Mouse (Mus musculus) E14TG2a.4 (cell line): Measurements from ENCODE around the gene Daw1.

Source experiments
- H3K27me3 ChIP-seq: 2 replicates; pipeline ENCODE4 v1.6.1; 2014; ENCODE audit warnings: low read length, control low read depth; ENCODE audit not compliant: insufficient read depth
- H3K36me3 ChIP-seq: 2 replicates; pipeline ENCODE4 v1.6.1; 2014; ENCODE audit warnings: low read length, control low read depth; ENCODE audit not compliant: insufficient read depth
- H3K4me1 ChIP-seq: replicated peaks from 2 replicates; pipeline ENCODE4 v1.6.1; 2014; ENCODE audit warnings: low read depth, low read length, control low read depth
- H3K4me3 ChIP-seq: replicated peaks from 2 replicates; pipeline ENCODE4 v1.5.1; 2014; ENCODE audit warnings: mild to moderate bottlenecking, low read length
- H3K9me3 ChIP-seq: 2 replicates; pipeline ENCODE4 v1.6.1; 2014; ENCODE audit warnings: low read length, control low read depth
- CTCF ChIP-seq: conservative IDR thresholded peaks from 2 replicates; pipeline ENCODE4 v1.5.1; 2014; ENCODE audit warnings: low read length
- NANOG ChIP-seq: IDR thresholded peaks from 2 replicates; pipeline ENCODE4 v1.6.1; 2014; ENCODE audit warnings: borderline replicate concordance, low read length, mixed read lengths
- POU5F1 ChIP-seq: IDR thresholded peaks from 2 replicates; pipeline ENCODE4 v1.6.1; 2014; ENCODE audit warnings: low read length, borderline replicate concordance

Gene Daw1

GRCm38 (mm10) chr1:83227946-83228345 is 68.4 kb downstream of the Daw1 start:
- TF ChIP-seq POU5F1 = no peak
- no peak for TF ChIP-seq CTCF
- no peak for TF ChIP-seq NANOG
- H3K4me1 ChIP-seq = no peaks in the 10 kb centered on the region
- no peaks in the 10 kb centered on the region for H3K36me3 ChIP-seq
- H3K27me3 ChIP-seq = no peaks in the 10 kb centered on the region
- no peak overlapping the region for H3K4me3 ChIP-seq
- H3K9me3 ChIP-seq = peaks cover 10% of the 10 kb centered on the region; the same call in 1 of the 2 replicates

GRCm38 (mm10) chr1:83248235-83248746 is 88.7 kb downstream of the Daw1 start:
- Histone ChIP-seq H3K9me3 (no peaks in the 10 kb centered on the region), H3K4me1 (no peaks in the 10 kb centered on the region), H3K36me3 (no peaks in the 10 kb centered on the region), H3K27me3 (no peaks in the 10 kb centered on the region), H3K4me3 (no peak overlapping the region)
- no peak for TF ChIP-seq NANOG
- TF ChIP-seq CTCF = no peak
- no peak for TF ChIP-seq POU5F1

DNA sequence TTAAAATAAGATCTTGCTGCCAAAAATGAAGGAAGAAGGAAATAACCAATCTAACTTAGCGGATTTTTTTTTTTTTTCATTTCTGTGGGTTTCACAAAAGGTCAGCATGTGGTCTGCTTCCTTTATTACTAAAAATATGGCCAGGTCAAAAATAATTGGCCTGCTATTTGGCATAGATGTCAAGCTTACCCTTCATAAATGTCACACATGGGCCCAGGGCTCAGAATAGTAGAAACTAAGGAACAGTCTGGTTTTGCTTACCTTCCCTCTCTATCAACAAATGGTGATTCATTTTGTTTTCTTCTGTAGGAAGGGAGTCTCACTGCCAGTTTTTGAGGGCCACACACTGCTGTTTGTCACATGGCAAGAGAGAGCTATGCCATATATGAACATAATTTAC is 92.2 kb downstream of the Daw1 start:
- Histone ChIP-seq H3K9me3 (peaks cover 5% of the 10 kb centered on the region), H3K36me3 (no peaks in the 10 kb centered on the region), H3K4me3 (no peak overlapping the region), H3K4me1 (no peaks in the 10 kb centered on the region), H3K27me3 (no peaks in the 10 kb centered on the region)
- TF ChIP-seq POU5F1 (no peak), NANOG (no peak), CTCF (no peak)
